Mouse (Mus musculus) liver, embryonic 15.5 days (tissue): ENCODE results near the gene 4933406M09Rik. TPM values are rescaled to one million over a fixed set of nuclear protein-coding genes. Genes with fewer than 3 reads are reported as not detected.

Experiments used
- ATAC-seq: fragments of 200-750 bp; cut with Nextera tagmentation; 2 replicates; pipeline ENCODE4 v1.8.0; 2017; ENCODE audit warnings: moderate number of reproducible peaks, mild to moderate bottlenecking, moderate library complexity; ENCODE audit not compliant: insufficient read depth
- H3K27ac ChIP-seq: fragments of 300-500 bp; sonication (generic); replicated peaks from 2 replicates; pipeline ENCODE4 v1.5.1; 2015; ENCODE audit warnings: mild to moderate bottlenecking, inconsistent platforms
- H3K27me3 ChIP-seq: fragments of 300-500 bp; sonication (generic); 2 replicates; pipeline ENCODE4 v1.6.1; 2015; ENCODE audit warnings: mild to moderate bottlenecking, inconsistent platforms
- H3K36me3 ChIP-seq: fragments of 300-500 bp; sonication (generic); replicated peaks from 2 replicates; pipeline ENCODE4 v1.6.1; 2015; ENCODE audit warnings: moderate library complexity, mild to moderate bottlenecking, inconsistent platforms
- H3K4me1 ChIP-seq: fragments of 300-500 bp; sonication (generic); replicated peaks from 2 replicates; pipeline ENCODE4 v1.6.1; 2015; ENCODE audit warnings: inconsistent platforms
- H3K4me2 ChIP-seq: fragments of 300-500 bp; sonication (generic); 2 replicates; pipeline ENCODE4 v1.6.1; 2015; ENCODE audit warnings: moderate library complexity, mild to moderate bottlenecking, inconsistent platforms
- H3K4me3 ChIP-seq: fragments of 300-500 bp; sonication (generic); replicated peaks from 2 replicates; pipeline ENCODE4 v1.5.1; 2015; ENCODE audit warnings: mild to moderate bottlenecking, inconsistent platforms
- H3K9ac ChIP-seq: fragments of 300-500 bp; sonication (generic); 2 replicates; pipeline ENCODE4 v1.6.1; 2015; ENCODE audit warnings: moderate library complexity, mild to moderate bottlenecking, inconsistent platforms
- H3K9me3 ChIP-seq: fragments of 300-500 bp; sonication (generic); replicated peaks from 2 replicates; pipeline ENCODE4 v1.6.1; 2016; ENCODE audit warnings: inconsistent platforms
- WGBS: fragments of 180-500 bp; shearing (Covaris S2); methylation state at CpG from one replicate; pipeline ENCODE4 v1.1.7; 2015; ENCODE audit warnings: mixed read lengths; ENCODE audit not compliant: insufficient replicate concordance; 5-methylcytosine and 5-hydroxymethylcytosine counted together
- polyA plus RNA-seq: library from polyadenylated mRNA; unstranded; fragments of >200 nt; fragmentation: Nextera tagmentation; extraction: Ambion mirVana; gene quantifications from 2 replicates; pipeline ENCODE4 v1.2.1, GENCODE M21; 2015

The 4933406M09Rik gene
- polyA plus RNA-seq, 1 experiment from 2014 or later: not detected

DNA sequence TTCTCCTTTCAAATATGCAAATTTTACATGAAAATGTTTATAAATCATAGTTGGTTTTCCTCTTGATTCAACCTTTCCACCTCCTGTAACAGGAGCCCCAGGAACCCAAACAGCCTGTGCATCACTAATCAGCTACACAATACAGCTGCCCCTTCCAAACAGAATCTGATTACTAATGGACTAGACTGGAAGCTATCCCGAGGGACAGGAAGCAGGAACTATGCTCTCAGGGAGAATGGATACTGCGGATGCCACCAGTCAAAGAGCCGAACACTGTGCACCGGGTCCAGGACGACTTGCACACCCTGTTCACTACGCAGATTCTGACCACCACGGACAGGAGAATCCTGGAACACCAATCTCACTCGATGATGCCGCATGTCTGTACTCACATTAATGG is 37.9 kb upstream of the 4933406M09Rik start:
- no peaks in the 10 kb centered on the region for H3K9me3 ChIP-seq
- H3K36me3 ChIP-seq: peaks cover 62% of the 10 kb centered on the region
- H3K4me1 ChIP-seq: peaks cover 14% of the 10 kb centered on the region
- H3K27me3 ChIP-seq: peaks cover 17% of the 10 kb centered on the region
- no peak overlapping the region for H3K9ac ChIP-seq
- no peak overlapping the region for H3K4me3 ChIP-seq
- H3K27ac ChIP-seq: no peak overlapping the region
- no peak overlapping the region for H3K4me2 ChIP-seq
- no peak for ATAC-seq
- WGBS: 88% methylated on average over 9 of the region's 9 CpGs

DNA sequence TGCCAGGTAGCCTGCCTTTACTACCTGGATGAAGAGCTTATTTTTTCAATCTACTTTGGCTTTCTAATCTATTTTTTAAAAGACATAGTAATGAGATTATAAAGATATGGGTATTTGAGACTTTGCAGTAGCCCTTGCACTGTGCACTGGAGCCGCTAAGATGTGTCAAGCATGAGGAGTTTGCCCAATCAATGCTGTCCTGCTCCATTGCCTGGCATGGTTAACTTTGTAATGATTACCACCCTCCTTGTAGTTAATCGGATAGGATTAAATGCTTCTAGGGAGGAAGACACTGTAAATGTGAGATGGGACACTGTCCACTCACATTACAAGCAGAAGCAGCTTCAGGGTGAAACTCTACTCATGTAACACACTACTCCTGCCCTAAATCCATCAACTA is 32.4 kb upstream of the 4933406M09Rik start:
- Histone ChIP-seq H3K4me3 (no peak overlapping the region), H3K4me2 (no peak overlapping the region), H3K36me3 (peaks cover 90% of the 10 kb centered on the region), H3K4me1 (peaks cover 2% of the 10 kb centered on the region), H3K27me3 (no peaks in the 10 kb centered on the region), H3K9me3 (no peaks in the 10 kb centered on the region), H3K27ac (no peak overlapping the region), H3K9ac (no peak overlapping the region)
- ATAC-seq: no peak
- WGBS: 92% methylated on average over 2 of the region's 2 CpGs

DNA sequence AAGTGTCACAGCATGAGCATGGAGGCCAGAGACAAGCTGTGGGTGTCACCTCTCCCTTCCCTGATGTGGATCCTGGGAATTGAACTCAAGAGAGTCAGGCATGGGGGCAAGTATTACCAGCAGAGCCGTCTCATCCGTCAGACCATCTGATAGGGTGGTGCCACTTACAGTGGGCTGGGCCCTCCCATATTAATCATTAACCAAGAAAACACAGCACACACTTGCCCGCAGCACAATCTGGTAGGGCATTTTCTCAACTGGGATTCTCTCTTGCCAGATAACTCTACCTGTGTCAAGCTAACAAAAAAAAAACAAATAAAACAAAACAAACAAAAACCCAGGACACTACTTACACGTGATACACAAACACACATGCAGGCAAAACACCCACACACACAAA is 28.3 kb upstream of the 4933406M09Rik start:
- no peak for ATAC-seq
- Histone ChIP-seq H3K27me3 (no peaks in the 10 kb centered on the region), H3K4me3 (no peak overlapping the region), H3K9me3 (no peaks in the 10 kb centered on the region), H3K9ac (no peak overlapping the region), H3K4me2 (no peak overlapping the region), H3K4me1 (peaks cover 30% of the 10 kb centered on the region), H3K27ac (0 out of 2 replicates have a peak overlapping the region, but pooled peaks have one; percentile 16), H3K36me3 (peaks cover 79% of the 10 kb centered on the region)
- 69% methylated on average over 4 of the region's 4 CpGs for WGBS

DNA sequence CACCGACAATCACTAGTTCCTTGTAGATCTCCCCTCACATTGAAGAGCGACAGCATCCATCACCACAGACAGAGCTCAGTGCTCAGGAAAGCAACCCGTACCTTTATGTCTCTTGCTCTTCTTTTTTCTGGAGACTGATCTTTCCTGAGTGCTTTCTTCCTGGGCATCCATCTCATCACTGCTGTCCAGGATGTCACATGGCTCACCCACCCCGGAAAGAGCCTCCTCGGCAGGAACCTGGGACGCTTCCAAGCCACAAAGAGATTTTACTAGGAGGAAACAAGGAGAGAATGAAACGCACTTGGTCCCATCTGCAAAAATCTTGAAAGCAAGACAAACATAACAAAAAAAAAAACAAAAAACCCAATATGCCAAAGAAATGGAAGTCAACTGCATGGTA is 25.1 kb upstream of the 4933406M09Rik start:
- Histone ChIP-seq H3K4me1 (peaks cover 31% of the 10 kb centered on the region), H3K9ac (peak overlapping the region; percentile 89), H3K4me3 (peak overlapping the region; percentile 91), H3K27ac (peak overlapping the region; percentile 97; the same call in 1 of the 2 replicates), H3K36me3 (peaks cover 48% of the 10 kb centered on the region), H3K9me3 (no peaks in the 10 kb centered on the region), H3K27me3 (no peaks in the 10 kb centered on the region), H3K4me2 (peak overlapping the region; percentile 76)
- no peak for ATAC-seq
- WGBS: 55% methylated on average over 7 of the region's 7 CpGs

DNA sequence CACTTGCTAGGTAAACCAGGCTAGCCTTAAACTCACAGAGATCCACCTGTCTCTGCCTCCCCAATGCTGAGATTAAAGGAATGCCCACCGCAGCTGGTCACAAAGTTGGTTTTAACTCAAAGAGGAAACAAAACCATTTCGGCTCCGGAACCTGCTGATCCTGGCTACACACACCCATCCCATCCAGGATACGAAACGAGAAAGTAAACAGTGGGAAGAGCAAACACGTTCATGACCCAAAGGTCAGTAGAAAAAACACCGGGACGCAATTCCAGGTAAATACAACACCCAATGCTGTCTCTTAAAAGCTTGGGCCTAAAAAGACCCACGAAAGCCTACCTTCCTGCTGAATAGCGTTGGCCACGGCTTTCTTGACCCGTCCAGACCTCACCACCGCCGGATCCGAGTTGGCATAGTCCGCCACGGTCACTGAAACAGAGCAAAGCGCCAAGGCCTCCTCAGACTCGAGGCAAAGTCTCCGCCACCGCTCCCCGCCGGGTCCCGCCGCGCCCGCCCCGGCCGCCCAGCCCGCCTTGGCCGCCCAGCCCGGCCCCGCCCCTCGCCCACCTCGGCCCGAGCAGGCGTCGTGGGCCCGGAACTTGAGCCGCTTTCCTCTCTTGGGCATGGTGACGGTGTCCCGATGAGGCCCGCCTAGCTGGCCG is 24.4 kb upstream of the 4933406M09Rik start:
- Histone ChIP-seq H3K36me3 (peaks cover 41% of the 10 kb centered on the region), H3K4me1 (peaks cover 31% of the 10 kb centered on the region), H3K27ac (peak overlapping the region; percentile 97), H3K4me2 (peak overlapping the region; percentile 76), H3K4me3 (peak overlapping the region; percentile 91), H3K27me3 (no peaks in the 10 kb centered on the region), H3K9ac (peak overlapping the region; percentile 89), H3K9me3 (no peaks in the 10 kb centered on the region)
- ATAC-seq: peak; percentile 89
- under 1% methylated on average over 44 of the region's 44 CpGs for WGBS

DNA sequence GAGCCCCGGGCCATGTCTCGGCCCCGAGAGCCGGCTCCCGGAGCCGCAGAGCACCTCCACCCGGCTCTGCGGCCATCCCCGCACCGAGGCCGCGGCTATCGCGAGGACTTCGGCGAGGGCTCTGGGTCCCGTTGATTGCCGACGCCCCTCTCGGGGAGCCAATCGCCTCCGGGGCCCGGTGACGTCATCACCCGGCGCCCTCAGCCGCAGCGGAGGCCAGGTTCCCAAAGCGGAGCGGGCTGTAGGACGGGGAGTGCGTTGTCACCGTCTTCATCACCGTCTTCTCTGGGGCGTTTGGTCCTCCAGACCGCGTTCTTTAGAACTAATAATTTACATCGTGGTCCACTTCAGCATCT is 23.9 kb upstream of the 4933406M09Rik start, which contains the start of gene Tmem183a:
Gene Tmem183a, minus strand, starts transcription at position 123 of the 356 bp plus-strand sequence.
- no peaks in the 10 kb centered on the region for H3K27me3 ChIP-seq
- peak within 1 kb of the TSS; percentile 97 for H3K27ac ChIP-seq
- peaks cover 37% of the 10 kb centered on the region for H3K36me3 ChIP-seq
- H3K4me1 ChIP-seq: peaks cover 31% of the 10 kb centered on the region
- H3K4me2 ChIP-seq: peak within 1 kb of the TSS; percentile 76
- H3K4me3 ChIP-seq: peak within 1 kb of the TSS; percentile 91
- peak within 1 kb of the TSS; percentile 89 for H3K9ac ChIP-seq
- WGBS: under 1% methylated on average over 38 of the region's 38 CpGs
- peak; percentile 97 for ATAC-seq
- H3K9me3 ChIP-seq: no peaks in the 10 kb centered on the region

DNA sequence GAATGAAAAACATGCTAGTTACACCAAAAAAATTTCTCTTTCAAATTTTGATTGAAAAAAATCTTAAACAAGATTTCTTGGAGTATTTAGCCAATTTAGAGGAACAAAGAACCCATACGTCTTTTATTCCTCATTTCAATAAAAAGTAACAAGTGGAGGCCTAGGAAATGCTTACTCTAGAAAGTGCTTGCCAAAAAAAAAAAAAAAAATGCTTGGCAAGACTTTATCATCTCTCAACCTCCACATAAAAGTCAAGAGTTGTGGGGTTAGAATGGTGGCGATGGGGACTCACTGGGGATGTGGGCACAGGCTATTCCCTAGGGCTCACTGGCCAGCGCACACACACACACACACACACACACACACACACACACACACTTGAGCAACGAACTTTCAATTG is 22.5 kb upstream of the 4933406M09Rik start:
- Histone ChIP-seq H3K36me3 (peaks cover 25% of the 10 kb centered on the region), H3K4me3 (no peak overlapping the region), H3K27me3 (no peaks in the 10 kb centered on the region; the same call in 1 of the 2 replicates), H3K4me2 (no peak overlapping the region), H3K9ac (no peak overlapping the region), H3K9me3 (no peaks in the 10 kb centered on the region), H3K4me1 (peaks cover 31% of the 10 kb centered on the region), H3K27ac (no peak overlapping the region)
- ATAC-seq: no peak
- 73% methylated on average over 4 of the region's 4 CpGs for WGBS

DNA sequence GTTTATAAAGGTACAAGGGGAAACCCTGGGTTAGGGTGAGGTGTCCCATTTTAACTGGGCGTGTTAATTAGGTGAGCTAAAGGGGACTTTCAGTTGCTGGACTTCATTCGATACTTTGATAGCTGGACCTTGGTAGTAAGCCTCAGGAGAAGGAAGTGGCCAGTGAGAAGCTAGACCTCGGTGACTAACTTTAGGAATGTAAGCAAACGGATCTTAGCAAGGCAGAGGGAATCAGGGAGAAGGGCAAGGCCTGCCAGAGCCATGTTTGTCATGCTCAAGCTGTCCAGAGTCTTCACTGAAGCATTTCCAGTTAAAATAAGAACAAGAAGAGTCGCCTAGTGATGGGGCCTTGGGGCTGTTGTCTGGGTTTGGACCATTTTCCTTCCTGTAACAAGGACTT is 20.2 kb upstream of the 4933406M09Rik start:
- Histone ChIP-seq H3K27ac (no peak overlapping the region), H3K4me2 (no peak overlapping the region), H3K9ac (no peak overlapping the region), H3K9me3 (no peaks in the 10 kb centered on the region; the same call in 1 of the 2 replicates), H3K4me1 (peaks cover 13% of the 10 kb centered on the region), H3K27me3 (no peaks in the 10 kb centered on the region; the same call in 1 of the 2 replicates), H3K36me3 (peaks cover 3% of the 10 kb centered on the region), H3K4me3 (no peak overlapping the region)
- WGBS: 57% methylated on average over 5 of the region's 5 CpGs
- ATAC-seq: no peak

DNA sequence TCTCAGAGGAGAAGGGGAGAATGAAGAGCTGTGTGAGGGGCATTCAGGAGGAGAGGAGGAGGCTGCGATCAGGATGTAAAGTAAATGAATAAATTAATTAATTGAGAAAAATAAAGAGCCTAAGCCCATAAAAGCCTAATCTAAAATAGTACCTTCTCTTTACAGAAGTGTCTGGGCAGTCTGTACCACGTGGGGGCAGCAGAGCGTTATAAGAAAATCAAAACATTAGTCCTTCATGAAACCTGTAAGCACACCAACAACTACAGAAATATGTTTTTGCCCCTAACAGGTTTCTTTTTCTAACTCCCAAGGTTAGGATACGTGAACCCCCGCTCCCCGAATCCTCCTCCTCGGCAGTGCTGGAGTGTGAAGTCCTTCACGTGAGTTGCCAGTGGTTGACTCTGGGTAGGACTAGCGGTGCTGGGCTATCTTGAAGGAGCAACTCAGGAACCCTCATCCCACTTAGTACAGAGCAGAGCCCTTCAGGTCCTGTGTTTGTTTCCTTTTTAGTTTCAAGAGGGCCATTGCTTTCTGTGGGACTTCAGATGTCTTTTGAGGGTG is 16.9 kb upstream of the 4933406M09Rik start:
- Histone ChIP-seq H3K9me3 (no peaks in the 10 kb centered on the region; the same call in 1 of the 2 replicates), H3K36me3 (no peaks in the 10 kb centered on the region), H3K4me2 (no peak overlapping the region), H3K9ac (no peak overlapping the region), H3K4me3 (no peak overlapping the region), H3K27me3 (no peaks in the 10 kb centered on the region; the same call in 1 of the 2 replicates), H3K4me1 (no peaks in the 10 kb centered on the region), H3K27ac (no peak overlapping the region)
- ATAC-seq: no peak
- WGBS: 40% methylated on average over 9 of the region's 9 CpGs

DNA sequence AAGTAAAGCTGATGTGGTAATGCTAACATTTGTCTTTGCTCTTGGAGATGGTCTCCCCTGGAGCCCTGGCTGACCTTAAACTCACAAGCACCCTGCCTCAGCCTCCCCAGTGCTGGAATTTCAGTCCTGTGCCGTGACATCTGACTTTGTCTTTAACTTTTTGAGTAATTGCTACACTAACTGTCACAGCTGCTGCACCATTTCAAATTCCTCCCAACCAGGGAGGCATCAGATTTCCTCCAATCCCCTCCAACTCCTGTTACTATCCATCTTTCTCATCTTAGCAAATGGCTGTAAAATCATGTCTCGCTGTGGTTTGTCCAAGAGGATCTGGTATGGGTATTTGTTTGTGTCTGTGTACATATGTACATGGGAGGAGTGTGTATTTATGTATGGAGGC is 11.6 kb upstream of the 4933406M09Rik start:
- Histone ChIP-seq H3K9ac (no peak overlapping the region), H3K36me3 (no peaks in the 10 kb centered on the region), H3K4me3 (no peak overlapping the region), H3K27me3 (peaks cover 2% of the 10 kb centered on the region; the same call in 1 of the 2 replicates), H3K4me1 (no peaks in the 10 kb centered on the region), H3K9me3 (no peaks in the 10 kb centered on the region; the same call in 1 of the 2 replicates), H3K27ac (no peak overlapping the region), H3K4me2 (no peak overlapping the region)
- ATAC-seq: no peak
- 60% methylated on average over 2 of the region's 2 CpGs for WGBS

DNA sequence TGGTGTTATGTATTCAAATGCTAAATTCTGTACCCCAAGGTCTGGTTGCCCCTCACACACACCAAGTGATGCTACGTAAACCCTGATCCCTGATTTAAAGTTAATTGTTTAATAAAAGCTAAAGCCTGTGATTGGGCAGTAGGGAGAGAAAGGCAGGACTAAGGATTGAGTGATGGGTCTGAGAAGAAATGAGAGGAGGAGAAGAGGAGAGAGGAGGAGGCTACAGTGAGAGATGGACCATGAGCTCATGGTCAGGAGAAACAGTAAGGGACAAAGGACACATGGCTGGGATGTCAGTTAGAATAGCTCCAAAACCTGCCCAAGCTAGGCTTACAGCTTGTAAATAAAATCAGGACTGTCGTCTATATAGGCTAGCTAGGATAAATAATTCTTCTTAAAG is 4.7 kb upstream of the 4933406M09Rik start:
- H3K27ac ChIP-seq: no peak overlapping the region
- WGBS: 68% methylated on average over 2 of the region's 2 CpGs
- no peaks in the 10 kb centered on the region for H3K36me3 ChIP-seq
- no peak overlapping the region for H3K4me2 ChIP-seq
- ATAC-seq: no peak
- H3K4me1 ChIP-seq: peaks cover 7% of the 10 kb centered on the region; the same call in 1 of the 2 replicates
- H3K9me3 ChIP-seq: no peaks in the 10 kb centered on the region
- H3K27me3 ChIP-seq: peaks cover 30% of the 10 kb centered on the region
- H3K4me3 ChIP-seq: no peak overlapping the region
- H3K9ac ChIP-seq: no peak overlapping the region
